Mouse (Mus musculus): ENCODE measurements around the gene Heca. TPM values are rescaled to one million over a fixed set of nuclear protein-coding genes. Genes with fewer than 3 reads are reported as not detected.
"Not testable (repeated sequence)": the region's sequence is repeated elsewhere in the genome, so short reads cannot be mapped to it uniquely, and the experiment has no call there.

The Heca gene
- polyA plus RNA-seq, 1 experiment from 2014 or later: 2.2 TPM

DNA sequence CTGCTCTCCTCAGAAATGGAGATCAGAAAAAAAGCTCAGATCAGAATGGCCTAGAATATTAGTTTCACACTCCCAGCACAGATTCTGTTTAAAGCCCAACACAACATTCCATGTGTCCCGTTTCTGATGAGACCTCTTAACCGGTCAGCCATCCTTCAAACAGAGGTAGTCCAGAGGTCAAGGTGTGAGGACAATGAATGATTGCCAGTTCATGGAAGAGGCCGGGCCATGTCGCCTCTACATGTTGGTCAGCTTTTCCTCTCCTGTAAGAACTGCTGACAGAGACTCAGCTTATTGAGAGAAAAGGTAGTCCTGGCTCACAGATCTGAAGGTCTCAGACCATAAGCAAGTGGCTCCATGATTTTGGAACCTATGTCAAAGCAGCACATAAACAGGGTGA, 118.7 kb downstream of the Heca start:
- H3K4me1 ChIP-seq (replicated peaks): no peaks in the 10 kb centered on the region
- H3K4me3 ChIP-seq (replicated peaks): no peak overlapping the region
- ATAC-seq (ENCODE audit: insufficient read depth): no peak
- no peak overlapping the region for H3K27ac ChIP-seq (replicated peaks)
- 66% methylated on average over 4 of the region's 4 CpGs for WGBS (ENCODE audit: insufficient replicate concordance)
- no peaks in the 10 kb centered on the region for H3K27me3 ChIP-seq
- H3K36me3 ChIP-seq (replicated peaks): no peaks in the 10 kb centered on the region
- H3K9ac ChIP-seq: no peak overlapping the region
- H3K9me3 ChIP-seq (replicated peaks): no peaks in the 10 kb centered on the region
- no peak overlapping the region for H3K4me2 ChIP-seq

DNA sequence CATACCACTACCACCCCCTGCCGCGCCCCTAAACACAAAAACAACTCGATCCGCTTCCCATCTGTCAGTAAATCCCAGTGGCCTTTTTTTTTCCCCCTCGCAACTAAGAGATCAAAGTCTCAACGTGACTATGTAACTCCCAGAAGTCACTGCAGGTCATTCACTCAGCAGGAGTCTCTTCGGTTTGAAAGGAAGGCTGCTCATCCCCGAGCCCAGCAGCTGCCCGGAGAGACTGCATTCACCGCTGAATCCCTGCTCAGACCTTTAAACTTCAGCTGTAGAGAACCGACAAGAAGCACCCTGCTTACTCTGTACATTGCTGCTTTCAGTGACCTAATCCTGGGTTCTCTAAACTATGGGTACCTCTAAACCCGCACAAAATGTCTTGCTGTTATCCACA, 120.5 kb downstream of the Heca start:
- H3K4me3 ChIP-seq (replicated peaks): no peak overlapping the region

DNA sequence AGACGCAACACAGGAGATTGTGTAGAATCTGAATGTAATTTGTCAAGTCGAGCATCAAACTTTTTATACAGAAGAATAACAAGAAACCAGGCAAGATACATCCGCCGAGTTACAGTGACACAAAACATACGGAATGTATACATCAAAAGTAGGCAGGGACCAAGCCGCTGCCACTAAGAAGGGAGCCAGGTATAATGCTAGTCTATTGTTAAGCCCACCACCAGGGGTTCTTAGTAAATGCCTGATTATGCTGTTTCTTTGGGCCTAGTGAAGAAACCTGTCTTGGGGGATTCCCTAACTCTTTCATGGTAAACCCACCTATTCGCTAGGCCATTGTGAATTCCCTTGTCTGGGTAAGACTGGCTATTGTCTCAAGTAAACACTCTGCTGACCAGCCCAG, 127.4 kb downstream of the Heca start:
- ATAC-seq (ENCODE audit: insufficient read depth); H3K27ac ChIP-seq (replicated peaks); H3K36me3 ChIP-seq (replicated peaks); H3K27me3 ChIP-seq; H3K4me1 ChIP-seq (replicated peaks); H3K9me3 ChIP-seq (replicated peaks); H3K4me2 ChIP-seq; H3K4me3 ChIP-seq (replicated peaks); H3K9ac ChIP-seq: not testable (repeated sequence)
- 74% methylated on average over 7 of the region's 7 CpGs for WGBS (ENCODE audit: insufficient replicate concordance)

More for the DNA sequence above, 120.5 kb downstream of the Heca start:
- Histone ChIP-seq H3K4me1 (replicated peaks) (no peaks in the 10 kb centered on the region), H3K9ac (no peak overlapping the region), H3K9me3 (replicated peaks) (no peaks in the 10 kb centered on the region), H3K27ac (replicated peaks) (no peak overlapping the region), H3K4me2 (peak overlapping the region; percentile 4; the same call in 1 of the 2 replicates), H3K27me3 (no peaks in the 10 kb centered on the region), H3K36me3 (replicated peaks) (no peaks in the 10 kb centered on the region)
- no peak for ATAC-seq (ENCODE audit: insufficient read depth)
- WGBS (ENCODE audit: insufficient replicate concordance): 13% methylated on average over 12 of the region's 12 CpGs

Other genes with a start within 250 kb of the Heca start
- 17.4 TPM in 2 replicates for gene Cited2, start 224.8 kb downstream of the Heca start, polyA plus RNA-seq (2015; fragmentation: Nextera tagmentation; extraction: Ambion mirVana)
- gene Txlnb, start 151.8 kb downstream of the Heca start, polyA plus RNA-seq (2015; fragmentation: Nextera tagmentation; extraction: Ambion mirVana): 0.22 and 0.23 TPM in 2 replicates
- gene Abracl, start 75.2 kb upstream of the Heca start, polyA plus RNA-seq (2015; fragmentation: Nextera tagmentation; extraction: Ambion mirVana): 31.8 and 44.3 TPM in 2 replicates
- 4.7 and 5.0 TPM in 2 replicates for gene Reps1, start 107.8 kb upstream of the Heca start, polyA plus RNA-seq (2015; fragmentation: Nextera tagmentation; extraction: Ambion mirVana)